Mouse (Mus musculus): ENCODE results near the gene Thrb.

The Thrb gene

GRCm38 (mm10) chr14:18027867-18028266 lies 367.8 kb downstream of the Thrb start:
- DNase-seq (ENCODE audit: extremely low read depth, low read depth) = no peak

DNA sequence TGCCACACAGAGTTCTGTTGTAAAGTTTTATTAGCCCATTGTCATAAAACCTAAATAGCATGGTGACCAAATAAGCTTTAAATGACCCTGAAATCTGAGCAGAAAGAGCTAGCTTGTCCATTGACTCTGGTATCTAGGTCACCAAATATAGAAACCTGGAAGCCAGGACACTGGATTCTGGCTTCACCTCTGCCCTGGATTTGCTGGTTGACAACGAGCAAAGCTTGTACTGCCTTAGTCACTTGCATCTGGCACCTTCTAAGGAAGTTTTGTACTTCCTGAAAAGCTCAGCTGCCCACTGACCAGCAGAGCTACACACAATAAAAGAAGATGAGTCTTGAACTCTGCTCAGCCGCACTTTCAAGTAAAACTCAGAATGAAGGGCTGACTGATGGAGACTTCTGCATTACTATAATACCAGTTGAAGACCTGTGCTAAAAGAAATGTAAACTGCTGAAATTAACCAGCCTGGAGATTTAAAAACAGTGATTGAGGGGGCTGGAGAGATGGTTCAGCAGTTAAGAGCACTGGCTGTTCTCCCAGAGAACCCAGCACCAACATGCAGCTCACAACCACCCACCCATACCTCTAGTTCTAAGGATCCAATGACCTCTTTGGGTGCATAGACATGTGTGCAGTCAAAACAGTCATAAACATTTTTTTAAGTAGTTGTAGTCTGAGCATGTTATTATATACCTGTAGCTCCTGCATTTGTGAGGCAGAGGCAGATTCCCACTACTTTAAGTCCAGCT lies 369.3 kb downstream of the Thrb start:
- DNase-seq (ENCODE audit: extremely low read depth, low read depth) = no peak

DNA sequence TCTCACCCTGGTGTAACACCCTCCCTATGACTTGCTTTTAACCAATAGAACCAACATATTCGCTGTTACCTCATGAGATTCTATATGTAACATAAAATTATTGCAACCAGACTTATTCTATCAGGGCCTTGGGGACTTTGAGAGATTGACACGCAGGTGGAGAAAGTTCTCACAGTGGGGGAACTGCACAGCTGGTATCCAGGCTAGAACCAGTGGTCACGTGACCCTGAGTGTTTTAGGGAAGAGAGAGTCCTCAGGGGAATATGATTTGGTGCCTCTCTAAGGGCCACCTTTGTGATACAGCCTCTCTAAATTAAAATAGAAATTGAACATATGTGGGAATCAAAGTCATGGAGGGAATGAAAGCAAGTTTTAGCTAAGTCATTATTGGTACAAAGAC lies 371.9 kb downstream of the Thrb start:
- DNase-seq (ENCODE audit: extremely low read depth, low read depth) = no peak

DNA sequence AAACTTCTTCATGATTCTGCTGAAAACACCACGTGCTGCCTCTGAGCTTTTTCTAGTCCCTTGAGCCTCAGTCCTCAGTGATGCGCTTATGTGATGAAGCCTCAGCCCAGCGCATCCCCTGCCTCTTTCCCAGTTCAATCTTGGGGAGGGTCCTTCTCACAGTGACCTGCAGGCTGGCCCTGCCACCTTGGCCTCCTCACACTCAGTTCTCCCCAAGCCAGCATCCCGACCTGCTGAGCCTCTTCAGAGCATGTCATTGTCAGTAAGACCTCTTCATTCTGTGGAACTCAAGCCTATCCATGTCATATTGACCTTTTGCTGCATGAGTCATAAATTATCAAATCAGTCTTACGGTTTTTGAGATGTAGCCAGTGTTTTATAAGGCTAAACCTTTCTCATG lies 376.5 kb downstream of the Thrb start:
- no peak for DNase-seq (ENCODE audit: extremely low read depth, low read depth)

GRCm38 (mm10) chr14:18062082-18062772 lies 402.2 kb downstream of the Thrb start:
- no peak for DNase-seq (ENCODE audit: extremely low read depth, low read depth)

Measured in MEL-GATA-1-ER (cell line).